8 mouse cellular contexts compared by ENCODE assay signal in the genomic region with DNA sequence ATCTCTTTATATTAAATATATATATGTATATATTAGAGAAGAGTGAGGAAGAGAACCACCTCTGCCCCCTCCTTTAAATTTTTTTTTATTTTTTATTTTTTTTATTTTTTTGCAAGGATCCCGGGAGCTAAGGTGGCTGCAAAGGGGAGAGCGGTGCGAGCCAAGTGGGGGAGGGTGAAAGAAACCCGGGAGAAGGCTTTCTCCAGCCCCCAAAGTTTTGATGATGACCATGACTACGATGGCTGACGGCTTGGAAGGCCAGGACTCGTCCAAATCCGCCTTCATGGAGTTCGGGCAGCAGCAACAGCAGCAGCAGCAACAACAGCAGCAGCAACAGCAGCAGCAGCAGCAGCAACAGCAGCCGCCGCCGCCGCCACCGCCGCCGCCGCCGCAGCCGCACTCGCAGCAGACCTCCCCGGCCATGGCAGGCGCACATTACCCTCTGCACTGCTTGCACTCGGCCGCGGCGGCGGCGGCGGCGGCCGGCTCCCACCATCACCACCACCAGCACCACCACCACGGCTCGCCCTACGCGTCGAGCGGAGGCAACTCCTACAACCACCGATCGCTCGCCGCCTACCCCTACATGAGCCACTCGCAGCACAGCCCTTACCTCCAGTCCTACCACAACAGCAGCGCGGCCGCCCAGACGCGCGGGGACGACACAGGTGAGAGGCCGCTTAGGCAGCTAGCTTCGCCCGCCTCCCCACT. TPM values are rescaled to one million over a fixed set of nuclear protein-coding genes. Genes with fewer than 3 reads are reported as not detected.
DNase-seq lines count a peak whose midpoint lies in the region; ATAC-seq lines count a peak whose summit lies in the region.

Dlx6 (plus strand) TSS at position 175 of the 711 bp plus-strand sequence.

- no peaks in the 10 kb centered on the region for H3K36me3 ChIP-seq in heart, embryonic 14.5 days (ENCODE audit: control insufficient read depth, insufficient read depth, low read length)
- H3K36me3 ChIP-seq in limb, embryonic 15.5 days = no peaks in the 10 kb centered on the region
- H3K36me3 ChIP-seq in stomach, embryonic 15.5 days = no peaks in the 10 kb centered on the region

- H3K4me3 ChIP-seq in heart, embryonic 14.5 days (ENCODE audit: control insufficient read depth in 1 of 2, insufficient read depth in 1 of 2, low read depth in 1 of 2, low read length in 2 of 2) = peak within 1 kb of the TSS; percentile 46 to 51
- H3K4me3 ChIP-seq in limb, embryonic 15.5 days = peak within 1 kb of the TSS; percentile 48
- H3K4me3 ChIP-seq in stomach, embryonic 15.5 days (replicated peaks) = peak within 1 kb of the TSS; percentile 36

- H3K27me3 ChIP-seq in heart, embryonic 14.5 days (ENCODE audit: control insufficient read depth, insufficient read depth, low read length) = peaks cover 87% of the 10 kb centered on the region
- H3K27me3 ChIP-seq in limb, embryonic 15.5 days = peaks cover 87% of the 10 kb centered on the region
- H3K27me3 ChIP-seq in stomach, embryonic 15.5 days (replicated peaks) = peaks cover 82% of the 10 kb centered on the region

- H3K9me3 ChIP-seq in heart, embryonic 14.5 days (ENCODE audit: control insufficient read depth, low read length) = no peaks in the 10 kb centered on the region
- H3K9me3 ChIP-seq in limb, embryonic 15.5 days = no peaks in the 10 kb centered on the region
- H3K9me3 ChIP-seq in stomach, embryonic 15.5 days = no peaks in the 10 kb centered on the region

- under 1% methylated on average over 42 of the region's 52 CpGs for WGBS in heart, embryonic 14.5 days
- under 1% methylated on average over 47 of the region's 52 CpGs for WGBS in limb, embryonic 15.5 days
- under 1% methylated on average over 46 of the region's 52 CpGs for WGBS in stomach, embryonic 15.5 days

- no peak within 1 kb of the TSS for H3K27ac ChIP-seq in heart, embryonic 14.5 days (replicated peaks in 1 of 2; ENCODE audit: control insufficient read depth in 1 of 2, insufficient read depth in 1 of 2, low read depth in 2 of 2, low read length in 2 of 2)
- H3K27ac ChIP-seq in limb, embryonic 15.5 days = peak within 1 kb of the TSS; percentile 38; the same call in 1 of the 2 replicates
- no peak within 1 kb of the TSS for H3K27ac ChIP-seq in stomach, embryonic 15.5 days

- peaks cover 5 to 23% of the 10 kb centered on the region in 2 experiments; a peak in 2 of 4 replicates for H3K4me1 ChIP-seq in heart, embryonic 14.5 days (ENCODE audit: control insufficient read depth in 2 of 2, insufficient read depth in 2 of 2, low read length in 2 of 2)
- H3K4me1 ChIP-seq in limb, embryonic 15.5 days = peaks cover 38% of the 10 kb centered on the region
- H3K4me1 ChIP-seq in stomach, embryonic 15.5 days = peaks cover 20% of the 10 kb centered on the region

- H3K4me2 ChIP-seq in heart, embryonic 14.5 days (ENCODE audit: low read length) = peak within 1 kb of the TSS; percentile 74
- peak within 1 kb of the TSS; percentile 87 for H3K4me2 ChIP-seq in limb, embryonic 15.5 days
- H3K4me2 ChIP-seq in stomach, embryonic 15.5 days = peak within 1 kb of the TSS; percentile 72

- H3K9ac ChIP-seq in heart, embryonic 14.5 days (ENCODE audit: low read length) = peak within 1 kb of the TSS; percentile 21; the same call in 1 of the 2 replicates
- H3K9ac ChIP-seq in limb, embryonic 15.5 days = peak within 1 kb of the TSS; percentile 37
- no peak within 1 kb of the TSS for H3K9ac ChIP-seq in stomach, embryonic 15.5 days

- ATAC-seq in common myeloid progenitor, adult 5-6 weeks (replicated peaks; ENCODE audit: low read depth, poor library complexity, severe bottlenecking) = peak; percentile 28
- ATAC-seq in heart, embryonic 14.5 days (ENCODE audit: insufficient number of reproducible peaks, insufficient read depth, low FRiP score, low read depth) = peak; percentile 54
- ATAC-seq in limb, embryonic 15.5 days (ENCODE audit: insufficient number of reproducible peaks, low FRiP score, low TSS enrichment, low read depth) = 0 out of 2 replicates have a peak, but pooled peaks have one; percentile 43
- ATAC-seq in stomach, embryonic 15.5 days (ENCODE audit: insufficient read depth, low FRiP score, low read depth) = peak; percentile 70

- DNase-seq in left cerebral cortex, adult 18-20 months (ENCODE audit: low spot score in 2 of 2) = no peak
- DNase-seq in left cerebral cortex, adult 9 months (ENCODE audit: low spot score in 2 of 2) = no peak
- DNase-seq in urinary bladder, postnatal 25 days (ENCODE audit: low spot score) = no peak
- no peak for DNase-seq in lung, postnatal 25 days (ENCODE audit: low spot score)

RNA-seq across cellular contexts. Expression of gene Dlx6, which starts in this region (rescaled TPM):
- total RNA-seq in left cerebral cortex, adult 18-20 months (2021) = 10 to 100 TPM; 12.7 to 12.8 TPM
- total RNA-seq in common myeloid progenitor, adult 5-6 weeks (2017) = not detected in 2 replicates
- not detected in 2 replicates for polyA plus RNA-seq in heart, embryonic 14.5 days (2014; fragmentation: Nextera tagmentation; extraction: Ambion mirVana)
- polyA plus RNA-seq in limb, embryonic 15.5 days (2015; fragmentation: Nextera tagmentation; extraction: Ambion mirVana) = 1.5 and 1.7 TPM in 2 replicates
- polyA plus RNA-seq in stomach, embryonic 15.5 days (2015; fragmentation: Nextera tagmentation; extraction: Ambion mirVana) = 0.14 TPM in 1 of 2 replicates, not detected in the other

Comparison
In these comparisons a context has a peak if more than half of its experiments do, and no peak if none do; other contexts are left out.
1. RNA of gene Dlx6 (total RNA-seq): 12.7 to 12.8 TPM in left cerebral cortex, adult 18-20 months; not detected in common myeloid progenitor, adult 5-6 weeks; every median in the first group is over 10 times any median in the second.
2. Peak in ATAC-seq in common myeloid progenitor, adult 5-6 weeks; RNA of the gene not detected or under 1 TPM.
3. Peak in ATAC-seq, H3K4me3 ChIP-seq, H3K9ac ChIP-seq and H3K4me2 ChIP-seq in heart, embryonic 14.5 days; RNA of the gene not detected or under 1 TPM.
4. Peak in ATAC-seq, H3K4me3 ChIP-seq and H3K4me2 ChIP-seq in stomach, embryonic 15.5 days; RNA of the gene not detected or under 1 TPM.
5. Peak in every context shown above with its lines, with median percentiles within 50 percentile points of each other: ATAC-seq, H3K4me2 ChIP-seq and H3K4me3 ChIP-seq.